Mouse (Mus musculus): Measurements from ENCODE around the gene Myo18b.
A peak's percentile ranks its signal among the peaks of the same experiment; 100 is the strongest.

Gene Myo18b

DNA sequence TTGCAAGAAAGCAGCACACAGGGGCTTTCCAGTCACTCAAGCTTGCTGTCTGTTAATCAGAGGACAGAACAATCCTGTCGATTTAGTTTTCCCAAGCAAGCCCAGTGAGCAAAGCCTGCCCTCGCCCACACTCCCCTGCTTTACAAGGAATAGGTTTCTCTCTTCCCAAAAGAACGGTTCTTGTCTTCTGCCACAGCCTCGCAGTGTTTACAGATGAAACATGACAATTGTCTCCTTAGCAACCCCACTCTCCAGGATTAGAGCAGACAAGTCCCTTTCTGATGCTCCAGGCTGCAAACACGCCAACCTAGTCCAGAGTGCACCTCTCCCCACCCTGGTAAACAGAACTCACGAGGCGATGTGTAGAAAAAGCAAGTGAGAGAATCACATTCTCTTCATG is 230.5 kb downstream of the Myo18b start:
- DNase-seq: no peak

DNA sequence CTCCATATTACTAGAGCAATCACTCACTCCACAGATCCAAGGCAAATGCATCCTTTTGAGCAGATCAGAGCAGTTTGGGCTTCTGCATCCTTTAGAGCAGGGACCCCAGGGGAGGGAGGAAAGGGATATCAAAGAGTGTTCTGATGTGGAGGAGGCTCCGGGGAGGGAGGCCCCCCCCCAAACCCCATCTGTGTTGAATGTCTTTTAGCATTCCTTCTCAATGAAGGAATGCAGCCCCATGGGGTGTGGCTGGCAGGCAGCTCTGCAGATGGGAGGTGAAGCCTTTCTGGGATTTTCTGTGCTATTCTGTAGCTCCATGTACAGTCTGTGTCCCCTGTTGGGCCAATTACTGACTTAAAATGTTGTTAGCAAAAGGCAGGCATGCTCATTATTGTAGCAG is 232.5 kb downstream of the Myo18b start:
- no peak for DNase-seq

DNA sequence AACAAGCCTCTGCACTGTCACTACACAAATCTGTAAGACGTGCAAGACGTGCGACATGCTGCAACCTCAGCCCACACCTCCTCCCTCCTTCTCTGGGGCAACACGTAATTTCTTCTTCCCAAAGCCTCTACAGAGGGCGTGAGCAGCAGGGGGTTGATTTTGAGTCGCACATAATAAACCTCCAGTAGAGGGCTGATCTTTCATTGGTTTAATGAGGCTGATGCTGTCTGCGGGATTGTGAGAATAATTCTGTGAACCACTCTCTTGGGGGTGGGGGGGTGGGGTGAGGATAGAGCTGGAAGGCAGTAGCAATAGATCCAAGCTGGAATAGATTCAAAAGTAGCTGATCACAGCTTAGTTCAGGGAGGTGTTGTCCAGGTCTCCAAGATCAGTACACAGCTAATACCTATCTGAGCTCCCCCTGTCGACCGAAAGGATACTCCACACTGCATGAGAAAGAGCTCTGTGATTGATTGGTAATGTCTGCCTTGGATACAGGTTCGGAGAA is 235.2 kb downstream of the Myo18b start:
- DNase-seq: peak; percentile 87

DNA sequence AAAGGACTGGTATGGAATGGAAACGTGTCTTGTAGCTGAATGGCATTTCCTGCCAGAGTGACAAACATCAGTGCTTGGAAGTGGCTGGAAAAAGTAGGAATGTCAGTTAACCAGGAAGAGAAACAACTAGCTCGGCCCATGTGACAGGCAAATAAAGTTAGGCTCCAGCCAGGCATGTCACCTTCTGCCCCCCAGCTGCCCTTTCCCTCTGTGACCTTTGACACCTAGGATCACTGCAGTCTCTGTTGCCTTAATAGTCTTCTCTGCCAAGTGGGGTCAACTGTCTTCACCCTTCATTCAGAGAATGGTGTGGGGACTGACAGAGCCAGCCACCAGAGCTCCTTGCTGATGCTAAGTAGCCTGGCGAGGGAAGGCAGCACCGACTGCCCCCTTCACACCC is 236.9 kb downstream of the Myo18b start:
- DNase-seq: no peak

DNA sequence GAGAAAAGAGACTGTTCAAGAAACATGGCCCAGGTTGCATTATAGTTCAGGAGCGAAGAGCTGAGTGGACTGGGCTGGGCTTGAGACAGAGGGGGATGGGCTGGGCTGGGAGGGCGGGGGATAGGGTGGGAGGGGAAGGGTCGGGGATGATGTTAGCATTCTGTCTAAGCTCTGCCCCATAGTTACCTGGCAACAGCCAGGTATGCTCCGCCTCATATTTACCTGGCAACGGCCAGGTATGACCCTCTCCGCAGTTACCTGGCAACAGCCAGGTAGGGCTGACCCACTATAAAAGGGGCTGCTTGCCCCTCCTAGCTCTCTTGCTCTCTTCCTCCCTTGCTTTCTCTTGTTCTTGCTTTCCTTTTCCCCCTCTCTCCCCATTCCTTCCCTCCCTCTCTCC is 239.4 kb downstream of the Myo18b start:
- DNase-seq: no peak

DNA sequence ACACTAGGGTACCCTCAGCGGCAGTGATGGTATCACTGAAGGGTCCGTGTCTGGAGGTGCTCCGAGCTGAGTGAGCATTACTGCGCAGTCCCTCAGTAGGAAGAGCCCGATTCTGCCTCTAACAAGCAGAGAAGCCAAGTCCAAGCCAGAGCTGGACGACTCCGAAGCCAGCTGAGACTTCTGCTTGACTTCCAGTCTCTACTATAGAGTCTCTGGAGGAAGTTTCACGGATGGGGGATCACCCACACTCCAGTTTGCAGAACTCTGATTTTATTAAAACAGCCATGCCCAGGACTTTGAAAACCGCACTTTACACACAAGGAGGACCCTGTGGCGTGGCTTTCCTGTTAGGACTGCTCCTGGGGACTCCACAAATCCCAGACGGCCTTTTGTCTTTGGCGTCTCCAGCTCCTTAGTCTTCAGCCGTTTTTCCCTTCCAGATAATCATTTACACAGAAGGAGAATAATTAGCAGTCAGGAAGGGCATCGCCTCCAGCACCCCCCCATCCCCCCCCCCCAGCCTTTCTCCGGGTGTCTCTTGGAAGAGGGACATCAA is 240.1 kb downstream of the Myo18b start:
- DNase-seq: peak; percentile 34

DNA sequence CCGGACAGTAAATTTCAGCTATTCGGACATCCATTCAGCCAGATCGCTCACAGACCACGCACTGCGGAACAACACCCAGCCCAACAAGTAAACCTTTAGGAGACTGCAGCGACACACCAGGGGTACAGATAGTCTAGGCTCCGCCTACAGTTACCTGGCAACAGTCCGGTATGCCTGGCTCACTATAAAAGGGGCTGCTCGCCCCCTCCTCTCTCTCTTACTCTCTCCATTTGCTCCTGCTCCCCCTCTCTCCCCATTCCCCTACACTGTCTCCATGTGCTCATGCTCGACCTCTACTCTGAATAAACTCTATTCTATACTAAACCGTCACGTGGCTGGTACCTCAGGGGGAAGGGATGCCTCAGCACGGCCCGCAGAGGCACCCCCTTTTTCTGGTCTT is 240.6 kb downstream of the Myo18b start:
- DNase-seq: peak; percentile 28

DNA sequence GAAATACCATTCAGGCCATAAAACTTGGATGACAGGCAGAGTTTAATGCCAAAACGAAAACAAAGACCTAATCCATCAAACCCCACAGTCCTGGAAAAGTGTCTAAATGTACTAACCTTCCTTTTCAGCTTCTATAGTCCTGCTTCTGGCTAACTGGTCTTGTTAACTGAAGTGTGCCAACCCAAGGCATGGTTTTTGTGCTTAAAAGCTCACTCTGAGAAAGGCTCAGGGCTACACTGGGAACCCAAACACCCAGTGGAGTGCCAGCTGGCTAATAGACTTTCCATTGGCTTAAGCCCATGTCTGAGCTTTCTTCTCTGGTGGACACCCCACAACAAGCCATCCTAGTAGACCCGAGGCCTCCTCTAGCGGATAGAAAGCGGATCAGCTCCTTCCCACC is 244.1 kb downstream of the Myo18b start:
- no peak for DNase-seq

DNA sequence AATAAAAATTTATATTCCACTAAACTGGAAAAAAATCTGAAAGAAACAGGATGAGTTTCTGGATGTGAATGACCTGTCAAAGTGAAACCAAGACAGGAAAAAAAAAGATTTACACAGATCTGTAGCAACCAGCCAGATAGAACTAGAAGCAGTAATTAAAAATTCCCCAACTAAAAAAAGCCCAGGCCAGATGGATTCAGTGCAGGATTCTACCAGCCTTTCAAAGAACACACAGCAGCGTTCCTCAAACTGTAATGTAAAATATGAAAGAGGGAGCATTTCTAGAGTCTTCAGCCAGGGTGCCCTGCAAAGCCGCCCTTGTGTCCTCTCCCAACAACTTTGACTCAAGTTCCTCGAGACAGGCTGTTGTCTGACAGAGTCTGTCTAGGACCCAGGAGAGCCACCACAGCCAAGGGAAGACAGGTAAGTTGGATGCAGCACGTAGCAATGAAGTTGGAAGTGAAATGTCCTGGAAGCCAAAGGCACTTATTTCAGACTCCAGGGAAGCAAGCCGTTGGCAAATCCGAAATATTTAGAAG is 246.9 kb downstream of the Myo18b start:
- no peak for DNase-seq

DNA sequence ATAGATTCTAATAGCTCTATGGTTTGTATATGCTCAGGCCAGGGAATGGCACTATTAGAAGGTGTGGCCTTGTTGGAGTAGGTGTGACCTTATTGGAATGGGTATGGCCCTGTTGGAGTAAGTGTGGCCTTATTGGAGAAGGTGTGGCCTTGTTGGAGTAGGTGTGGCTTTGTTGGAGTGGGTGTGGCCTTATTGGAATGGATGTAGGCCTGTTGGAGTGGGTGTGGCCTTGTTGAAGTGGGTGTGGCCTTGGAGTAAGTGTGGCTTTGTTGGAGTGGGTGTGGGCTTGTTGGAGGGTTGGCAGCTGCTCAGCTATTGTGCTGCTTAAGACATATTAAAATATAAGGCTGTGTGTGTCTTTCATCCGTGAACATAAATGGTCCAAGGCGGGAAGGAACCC is 249.3 kb downstream of the Myo18b start:
- DNase-seq: no peak

DNA sequence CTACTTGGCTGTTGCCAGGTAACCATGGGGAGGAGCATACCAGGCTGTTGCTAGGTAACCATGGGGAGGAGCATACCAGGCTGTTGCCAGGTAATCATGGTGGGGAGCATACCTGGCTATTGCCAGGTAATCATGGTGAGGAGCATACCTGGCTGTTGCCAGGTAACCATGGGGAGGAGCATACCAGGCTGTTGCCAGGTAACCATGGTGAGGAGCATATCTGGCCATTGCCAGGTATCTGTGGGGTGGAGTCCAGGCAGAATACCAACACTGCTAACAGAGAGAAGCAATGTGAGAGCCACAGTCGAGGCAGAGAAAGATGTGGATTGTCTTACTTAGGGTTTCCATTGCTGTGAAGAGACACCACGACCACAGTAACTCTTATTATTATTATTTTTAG is 250.6 kb downstream of the Myo18b start:
- DNase-seq: no peak

DNA sequence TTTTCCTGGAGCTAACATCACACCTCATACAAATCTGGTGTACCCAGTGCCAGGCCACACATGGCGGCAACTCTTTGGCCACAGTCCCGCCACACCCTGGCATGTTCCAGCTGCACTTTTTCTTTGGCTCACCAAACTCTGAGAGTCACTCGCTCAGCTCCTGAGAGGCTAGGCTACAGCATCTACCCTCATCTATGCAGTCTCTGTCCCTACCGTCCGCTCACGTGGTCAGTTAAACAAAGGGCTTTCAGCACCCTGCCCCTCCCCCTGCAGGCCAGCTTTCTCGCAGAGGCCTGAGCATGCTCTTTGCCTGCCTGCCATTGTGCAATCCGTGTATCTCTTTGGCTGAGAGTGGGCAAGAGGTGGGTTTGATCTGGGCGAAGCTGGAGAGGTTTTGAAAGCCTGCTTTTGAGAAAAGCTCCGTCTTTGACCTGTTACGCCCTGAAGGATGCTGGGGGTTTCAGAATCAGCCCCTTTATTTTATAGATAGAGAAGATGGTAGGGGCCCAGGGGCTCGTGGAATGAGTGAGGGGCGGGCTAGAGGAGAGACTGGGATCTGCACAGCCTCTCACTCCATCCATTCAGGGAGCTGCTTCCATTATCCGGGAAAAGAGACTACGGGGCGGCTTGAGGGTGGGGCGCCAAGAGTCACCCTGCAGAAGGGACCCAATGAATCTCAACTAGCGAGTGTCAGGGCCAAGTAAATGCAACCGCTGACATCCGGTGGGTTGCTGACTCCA is 252.5 kb downstream of the Myo18b start:
- DNase-seq: peak; percentile 91

DNA sequence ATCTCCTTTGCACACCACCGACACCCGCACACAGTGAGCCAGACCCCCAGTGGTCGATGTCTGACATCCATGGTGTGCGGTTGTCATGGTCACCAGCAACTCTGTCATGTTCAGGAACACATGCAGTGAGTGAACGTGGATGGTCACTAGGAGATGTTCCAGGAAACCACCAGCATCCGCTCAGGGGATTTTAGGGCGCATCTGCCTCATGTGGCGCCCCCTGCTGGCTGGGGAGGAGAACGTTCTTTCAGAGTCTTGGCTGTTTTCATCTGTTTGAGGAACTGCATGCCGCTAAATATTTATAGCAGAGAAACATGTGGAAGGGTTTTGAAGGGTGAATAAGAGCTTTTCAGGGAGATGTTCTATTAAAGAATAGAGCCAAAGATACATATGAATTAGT is 253.4 kb downstream of the Myo18b start:
- DNase-seq: peak; percentile 65

DNA sequence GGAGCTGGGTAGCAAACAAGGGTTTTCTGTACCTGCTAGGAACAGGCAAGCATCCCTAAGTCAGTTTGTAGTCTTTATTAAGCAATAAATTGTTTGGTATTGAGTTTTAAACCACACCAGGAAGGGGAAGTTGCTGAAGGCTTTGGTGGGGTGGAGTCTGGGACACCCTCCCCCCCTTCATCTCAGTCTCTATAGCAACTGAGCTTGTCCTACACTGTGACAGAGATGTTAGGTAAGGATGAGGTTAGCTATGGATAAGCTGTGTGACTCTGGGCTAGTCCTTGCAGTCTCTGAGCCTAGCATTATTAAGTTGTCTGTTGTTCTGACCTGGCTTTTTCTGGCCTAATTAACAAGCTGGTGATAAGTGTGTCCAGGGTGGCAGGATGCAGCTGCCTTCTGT is 254.4 kb downstream of the Myo18b start:
- DNase-seq: no peak

DNA sequence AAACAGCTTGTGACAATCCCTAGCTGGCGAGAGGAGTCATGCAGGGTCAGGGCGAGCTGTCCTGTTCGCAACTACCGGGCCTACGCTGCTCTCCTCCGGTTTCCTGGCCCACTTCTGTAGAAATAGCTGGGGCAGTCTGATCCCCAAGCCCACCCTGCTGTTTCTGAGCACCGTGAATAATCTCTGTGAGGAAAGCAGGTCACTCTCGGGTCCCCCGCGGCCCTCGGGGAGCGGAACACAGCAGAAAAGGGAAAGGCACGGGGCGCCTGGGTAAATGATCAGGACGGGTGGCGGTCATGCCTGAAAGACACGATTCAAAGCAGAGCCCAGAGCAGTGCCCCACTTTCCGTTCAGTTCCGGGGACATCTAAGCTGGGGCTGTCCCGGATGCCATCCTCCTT is 255.0 kb downstream of the Myo18b start:
- peak; percentile 72 for DNase-seq

DNA sequence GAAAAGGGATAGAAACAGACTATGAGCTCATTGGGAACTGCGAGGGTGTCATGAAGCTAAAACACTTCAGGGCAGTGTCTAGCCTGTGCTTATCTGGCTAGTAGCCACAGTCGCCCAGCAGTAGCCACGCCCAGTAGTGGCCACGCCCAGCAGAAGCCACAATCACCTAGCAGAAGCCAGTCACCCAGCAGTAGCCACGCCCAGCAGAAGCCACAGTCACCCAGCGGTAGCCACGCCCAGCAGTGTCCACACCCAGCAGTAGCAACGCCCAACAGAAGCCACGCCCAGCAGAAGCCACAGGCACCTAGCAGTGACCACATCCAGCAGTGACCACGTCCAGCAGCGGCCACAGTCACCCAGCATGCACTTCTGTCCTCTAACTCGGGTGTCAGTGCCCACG is 255.5 kb downstream of the Myo18b start:
- peak; percentile 79 for DNase-seq
